Mouse (Mus musculus): ENCODE data around the gene Plk3.
"Not testable (repeated sequence)": the region's sequence is repeated elsewhere in the genome, so short reads cannot be mapped to it uniquely, and the experiment has no call there.

Plk3 gene

DNA sequence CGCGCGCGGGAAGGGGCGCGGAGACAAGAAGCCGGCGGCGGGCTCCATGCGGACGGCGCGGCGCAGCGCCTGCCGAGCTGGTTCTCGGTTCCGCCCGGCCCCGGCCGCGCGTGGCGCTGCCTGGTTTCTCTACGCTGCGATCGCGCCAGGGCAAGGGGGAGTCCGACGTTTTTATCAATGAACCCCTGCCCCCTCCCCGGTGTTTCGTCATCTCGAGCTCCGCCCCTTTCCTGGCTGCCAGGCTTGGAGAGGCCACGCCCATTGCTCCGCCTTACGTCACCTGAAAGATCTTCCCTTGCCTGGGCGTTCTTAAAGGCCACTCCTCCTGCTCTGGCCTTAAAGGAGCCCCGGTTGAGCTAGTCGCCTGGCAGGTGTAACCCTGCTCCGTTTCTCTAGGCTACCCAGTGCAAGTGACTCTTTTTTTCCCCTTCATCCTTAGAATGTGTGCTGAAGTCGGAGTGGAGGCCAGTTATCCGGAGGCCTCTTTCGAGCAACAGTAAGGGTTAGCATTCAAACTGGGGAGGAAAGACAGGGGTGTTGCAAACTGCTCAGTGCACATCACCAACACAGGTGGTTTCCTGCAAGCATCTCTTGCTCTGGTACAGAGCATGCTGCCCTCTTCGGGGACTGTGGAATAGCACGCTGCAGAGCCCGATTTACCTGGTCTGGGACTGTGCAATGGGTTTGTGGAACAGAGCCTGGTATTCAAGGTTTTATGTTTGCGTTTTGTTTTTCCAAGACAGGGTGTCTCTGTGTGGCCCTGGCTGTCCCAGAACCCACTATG, at the start of gene Plk3:
TSS of gene Plk3 (minus strand) at position 147 of the 784 bp plus-strand sequence.
- DNase-seq = peak; percentile 98

DNA sequence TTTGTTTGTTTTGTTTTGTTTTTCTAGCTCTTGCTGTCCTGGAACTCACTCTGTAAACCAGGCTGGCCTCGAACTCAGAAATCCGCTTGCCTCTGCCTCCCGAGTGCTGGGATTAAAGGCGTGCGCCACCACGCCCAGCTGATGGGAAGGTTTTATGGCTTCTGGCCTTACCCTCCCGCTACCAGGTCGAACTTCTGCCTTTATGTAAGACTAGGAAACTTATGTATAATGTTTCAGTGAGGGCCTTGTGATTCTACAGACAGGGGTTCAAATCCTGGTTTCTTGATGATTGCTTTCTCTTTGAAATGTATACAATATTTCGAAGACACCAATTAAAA, 49.0 kb upstream of the Plk3 start:
- DNase-seq = not testable (repeated sequence)

DNA sequence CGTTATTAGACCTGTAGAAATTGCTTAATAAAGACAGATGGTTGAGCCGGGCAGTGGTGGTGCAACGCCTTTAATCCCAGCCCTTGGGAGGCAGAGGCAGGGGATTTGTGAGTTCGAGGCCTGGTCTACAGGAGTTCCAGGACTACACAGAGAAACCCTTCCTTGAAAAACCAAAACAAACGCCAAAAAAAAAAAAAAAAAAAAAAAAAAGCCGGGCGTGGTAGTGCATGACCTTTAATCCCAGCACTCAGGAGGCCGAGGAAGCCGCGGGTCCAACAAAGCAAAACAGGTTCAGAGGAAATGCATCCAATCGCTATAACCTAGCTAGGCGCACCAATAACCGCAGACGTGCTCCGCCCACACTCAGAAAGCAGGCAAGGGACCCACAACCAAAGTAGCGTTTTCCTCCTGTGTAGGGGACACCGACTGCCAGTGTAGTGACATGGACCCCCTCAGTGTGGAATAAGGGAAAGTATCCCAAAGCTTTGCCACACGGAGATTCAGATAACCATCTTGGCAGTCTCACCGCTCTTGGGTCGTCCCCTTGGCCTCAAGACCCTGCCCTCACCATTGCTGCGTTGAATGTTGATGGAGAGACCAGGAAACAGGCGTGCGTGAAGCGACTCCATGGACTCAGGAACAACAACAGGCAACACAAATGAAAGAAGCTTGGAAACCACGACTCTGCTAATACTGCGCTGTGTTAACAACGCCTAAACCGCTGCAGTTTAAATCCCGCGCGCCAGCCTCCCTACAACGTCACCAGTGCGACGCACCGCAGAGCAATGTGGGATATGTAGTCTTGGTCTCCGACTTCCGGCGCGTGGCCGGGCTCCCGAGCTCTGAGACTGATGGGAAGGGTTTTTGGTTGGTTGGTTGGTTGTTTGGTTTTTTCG, 48.3 kb upstream of the Plk3 start, which contains the start of gene Kif2c:
TSS of gene Kif2c (minus strand) at position 777 of the 896 bp plus-strand sequence.
- peak; percentile 88 for DNase-seq

DNA sequence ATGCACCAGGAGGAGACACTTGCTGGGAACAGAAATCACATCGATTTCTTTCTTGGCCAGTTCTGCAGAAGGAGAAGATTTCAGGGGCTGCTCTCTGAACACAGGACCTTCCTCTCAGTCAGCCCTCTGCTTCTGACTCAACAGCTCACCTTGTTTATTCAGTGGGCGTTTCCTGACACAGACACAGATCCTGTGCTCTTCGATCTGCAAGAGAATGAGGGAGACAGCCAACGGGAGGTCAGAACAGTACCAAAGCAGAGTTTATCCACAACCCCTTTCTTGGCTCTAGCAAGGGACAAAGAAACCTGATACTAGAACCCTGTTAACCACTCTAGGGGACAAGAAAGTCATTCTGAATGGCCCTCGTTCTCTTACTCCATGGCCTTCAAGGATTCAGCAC, 36.2 kb upstream of the Plk3 start:
- DNase-seq = no peak

DNA sequence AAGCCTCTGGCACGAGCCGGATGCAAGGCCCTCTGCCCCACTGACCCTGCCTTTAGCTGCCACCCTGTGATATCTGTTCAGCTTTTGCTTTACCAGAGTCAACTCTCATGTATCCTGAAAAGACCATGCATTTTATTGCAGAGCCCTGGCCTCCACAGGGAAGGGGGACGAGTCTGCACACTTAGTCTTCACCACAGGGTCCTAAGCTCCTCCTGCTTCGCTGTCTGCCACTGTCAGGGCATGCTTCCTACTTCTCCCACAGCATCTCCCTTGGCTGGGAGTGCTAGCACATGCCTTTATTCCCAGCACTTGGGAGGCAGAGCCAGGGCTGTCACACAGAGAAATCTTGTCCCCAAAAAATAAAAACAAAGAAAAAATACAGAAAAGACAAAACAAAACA, 27.4 kb upstream of the Plk3 start:
- no peak for DNase-seq

DNA sequence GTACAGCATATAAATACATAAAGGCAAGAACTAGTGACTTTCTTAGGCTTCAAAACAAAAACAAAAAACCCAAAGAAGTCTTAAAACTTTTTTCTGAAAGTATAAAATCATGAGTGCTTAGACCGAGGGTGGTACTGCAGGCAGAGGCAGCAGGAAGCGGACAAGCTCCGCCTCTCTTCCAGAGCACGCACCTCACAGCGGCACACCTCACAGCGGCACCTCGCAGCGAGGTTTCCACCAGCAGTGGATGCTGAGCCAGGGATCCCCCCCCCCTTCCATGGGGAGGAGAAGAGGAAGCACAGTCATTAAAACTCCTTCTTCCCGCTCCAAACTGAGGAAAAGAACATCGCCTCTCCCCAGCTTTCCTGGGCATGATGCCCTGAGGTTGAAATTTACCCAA, 25.9 kb upstream of the Plk3 start:
- no peak for DNase-seq

DNA sequence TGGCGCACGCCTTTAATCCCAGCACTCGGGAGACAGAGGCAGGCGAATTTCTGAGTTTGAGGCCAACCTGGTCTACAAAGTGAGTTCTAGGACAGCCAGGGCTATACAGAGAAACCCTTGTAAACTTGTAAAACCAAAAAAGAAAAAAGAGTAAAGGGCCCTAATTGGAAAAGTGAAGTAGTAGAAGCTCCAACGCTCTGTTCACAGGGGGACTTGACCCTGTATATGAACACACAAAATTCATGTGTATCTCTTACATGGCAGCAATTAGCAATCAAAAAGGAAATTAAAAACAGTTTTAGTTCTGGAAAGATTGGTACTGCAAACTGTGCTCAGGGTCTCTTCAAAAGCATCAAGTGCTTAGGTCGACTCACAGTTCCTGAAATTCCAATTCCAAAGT, 22.6 kb upstream of the Plk3 start:
- DNase-seq = no peak

DNA sequence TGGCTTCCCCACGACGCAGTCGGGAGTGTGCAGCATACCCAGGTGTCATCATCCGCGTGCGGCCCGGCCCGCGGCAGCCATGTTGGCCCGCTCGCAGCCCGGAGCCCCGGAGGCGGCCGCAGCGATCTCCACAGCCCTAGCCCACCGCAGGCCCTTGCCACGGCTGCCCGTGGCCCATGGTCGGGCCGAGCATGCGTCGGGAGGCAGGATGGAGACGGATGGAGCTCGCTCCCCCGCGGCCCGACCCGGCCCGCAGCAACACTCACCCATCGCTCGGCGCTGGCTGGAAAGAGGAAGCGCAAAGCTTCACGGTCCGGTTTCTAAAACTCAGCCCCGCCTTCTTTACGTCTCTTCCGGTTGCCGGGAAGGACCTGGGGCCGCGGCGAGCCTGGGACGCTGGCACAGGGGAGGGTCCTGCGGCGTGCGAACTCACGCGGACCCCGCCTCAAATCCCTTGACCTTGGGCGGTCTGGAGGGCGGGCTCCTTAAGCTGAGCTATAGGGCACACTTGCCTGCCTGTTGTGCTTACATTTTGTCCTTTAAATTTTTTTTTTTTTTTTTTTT, 22.1 kb upstream of the Plk3 start, which contains the start of gene Rps8:
TSS of gene Rps8 (minus strand) at position 452 of the 564 bp plus-strand sequence.
- DNase-seq = peak; percentile 89

DNA sequence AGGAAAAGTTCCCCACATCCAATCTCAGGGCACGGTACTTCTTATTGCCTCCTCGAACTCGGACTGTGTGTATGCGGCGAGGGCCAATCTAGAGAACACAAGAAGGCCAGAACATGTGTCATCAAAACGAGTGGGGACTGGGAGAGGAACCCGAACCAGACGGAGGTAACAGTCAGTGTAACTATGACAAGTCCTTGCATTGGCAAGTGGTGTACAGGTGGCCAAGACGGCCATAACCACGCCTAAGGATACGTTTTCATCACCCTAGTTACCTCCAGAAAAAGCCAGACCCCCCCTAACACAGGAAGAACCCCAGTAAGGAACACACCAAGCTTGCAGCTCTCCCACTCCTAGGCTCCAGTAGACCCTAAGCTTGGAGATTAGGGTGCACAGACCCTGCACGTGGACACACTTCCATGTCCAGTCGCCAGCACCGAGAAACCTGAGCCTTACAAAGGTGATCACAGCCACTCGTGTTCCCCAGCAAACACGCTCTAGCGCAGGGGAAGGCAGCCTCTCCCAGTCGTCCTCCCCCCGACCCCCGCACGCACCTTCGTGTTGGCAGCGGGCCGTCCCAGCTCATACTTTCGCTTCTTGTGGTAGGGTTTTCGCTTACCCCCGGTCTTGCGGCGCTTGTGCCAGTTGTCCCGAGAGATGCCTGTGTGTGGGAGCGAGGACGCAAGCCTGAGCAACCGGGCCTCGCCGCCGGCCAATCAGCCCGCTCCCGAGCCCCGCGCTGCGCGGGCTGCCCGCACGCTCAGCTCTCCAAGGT, 21.4 kb upstream of the Plk3 start:
- DNase-seq = peak; percentile 28

DNA sequence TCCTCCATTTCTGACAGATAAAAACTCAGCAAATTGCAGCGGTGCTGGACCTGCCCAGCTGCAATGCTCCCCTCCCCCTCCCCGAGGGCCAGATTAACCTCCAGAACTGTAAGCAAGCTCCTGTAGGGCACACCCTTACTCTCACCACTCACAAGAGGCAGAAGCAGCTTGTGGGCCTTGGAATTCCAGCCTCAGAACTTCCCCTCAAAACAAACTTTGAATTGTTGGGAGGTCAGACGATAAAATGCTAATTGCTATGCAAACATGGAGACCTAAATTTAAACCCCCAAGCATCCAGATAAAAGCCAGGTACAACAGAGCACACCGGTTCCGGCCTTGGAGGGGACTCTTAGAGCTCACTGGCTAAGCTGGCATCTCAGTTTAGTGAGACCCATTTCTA, 19.0 kb upstream of the Plk3 start:
- DNase-seq = no peak

DNA sequence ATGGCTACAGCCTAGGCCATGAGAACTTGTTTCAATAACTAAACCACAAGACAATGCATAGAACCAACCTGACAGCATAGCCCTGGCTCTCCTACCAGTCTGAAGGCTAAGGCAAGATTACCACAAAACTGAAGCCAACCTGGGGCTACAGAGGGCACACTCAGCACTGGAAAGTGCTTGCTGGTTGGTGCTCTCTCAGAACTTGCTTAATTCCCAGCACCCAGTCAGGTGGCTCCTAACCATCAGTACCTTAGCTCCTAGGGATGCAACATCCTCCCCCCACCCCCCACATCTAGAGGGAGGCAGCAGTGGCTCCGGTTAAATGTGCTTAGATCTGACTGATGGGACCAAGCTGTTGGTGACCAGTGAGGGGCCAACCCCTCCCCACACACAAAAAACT, 17.7 kb upstream of the Plk3 start:
- no peak for DNase-seq

DNA sequence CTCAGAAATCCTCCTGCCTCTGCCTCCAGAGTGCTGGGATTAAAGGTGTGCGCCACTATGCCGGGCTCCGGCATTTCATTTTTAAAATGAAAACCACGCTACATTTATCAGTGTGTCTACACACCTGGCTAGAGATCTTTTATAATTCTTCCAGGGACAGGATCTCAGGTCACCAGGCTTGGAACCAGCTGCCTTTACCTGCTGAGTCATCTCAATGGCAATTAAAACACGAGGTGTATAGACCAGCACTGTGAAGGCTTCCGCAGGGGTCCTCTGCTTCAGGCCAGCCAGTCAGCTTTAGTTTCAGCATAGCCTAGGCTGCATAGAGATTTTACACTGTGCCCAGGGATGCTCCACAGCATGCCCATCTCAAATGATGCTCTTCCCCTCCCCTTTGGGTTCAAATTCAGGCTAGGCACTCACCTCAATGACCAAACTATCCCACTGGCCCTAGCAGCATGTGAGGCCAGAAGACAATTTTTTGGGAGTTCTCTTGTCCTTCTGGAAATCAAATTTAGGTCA, 16.5 kb upstream of the Plk3 start:
- DNase-seq = no peak

DNA sequence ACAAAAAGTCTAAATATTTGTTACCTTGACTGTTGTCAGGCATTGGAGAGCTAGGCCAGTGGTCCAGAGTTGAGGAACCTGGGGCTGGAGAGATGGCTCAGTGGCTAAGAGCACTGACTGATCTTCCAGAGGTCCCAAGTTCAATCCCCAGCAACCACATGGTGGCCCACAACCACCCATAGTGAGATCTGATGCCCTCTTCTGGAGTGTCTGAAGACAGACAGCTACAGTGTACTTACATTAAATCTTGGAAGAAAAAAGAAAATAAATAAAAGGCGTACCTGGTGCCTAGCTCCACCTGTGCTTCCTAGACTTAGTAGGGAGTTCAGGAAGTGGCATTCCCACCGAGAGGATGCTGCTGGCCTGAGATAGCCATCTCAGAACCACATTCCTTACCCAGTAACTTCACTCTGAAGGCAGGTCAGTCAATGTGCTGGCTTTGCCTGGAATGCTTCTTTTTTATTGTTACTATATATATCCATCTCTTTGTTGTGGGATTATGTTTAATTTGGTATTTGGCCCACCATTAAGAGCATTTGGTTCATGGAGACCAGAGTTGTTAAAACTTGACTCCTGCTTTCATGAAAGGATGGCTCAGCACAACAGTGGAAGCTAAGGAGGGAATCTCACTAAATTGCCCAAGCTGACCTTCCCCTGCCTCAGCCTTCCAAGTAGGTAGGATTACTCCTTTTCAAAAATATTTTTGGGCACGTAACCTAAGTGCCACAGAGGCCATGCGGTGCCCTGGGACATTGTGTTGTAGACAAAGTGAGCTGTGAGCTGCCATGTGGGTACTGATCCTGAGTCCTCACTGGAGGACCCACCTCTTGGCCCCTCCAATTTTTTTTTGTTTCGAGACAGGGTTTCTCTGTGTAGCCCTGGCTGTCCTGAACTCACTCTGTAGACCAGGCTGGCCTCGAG, 15.8 kb upstream of the Plk3 start:
- no peak for DNase-seq

DNA sequence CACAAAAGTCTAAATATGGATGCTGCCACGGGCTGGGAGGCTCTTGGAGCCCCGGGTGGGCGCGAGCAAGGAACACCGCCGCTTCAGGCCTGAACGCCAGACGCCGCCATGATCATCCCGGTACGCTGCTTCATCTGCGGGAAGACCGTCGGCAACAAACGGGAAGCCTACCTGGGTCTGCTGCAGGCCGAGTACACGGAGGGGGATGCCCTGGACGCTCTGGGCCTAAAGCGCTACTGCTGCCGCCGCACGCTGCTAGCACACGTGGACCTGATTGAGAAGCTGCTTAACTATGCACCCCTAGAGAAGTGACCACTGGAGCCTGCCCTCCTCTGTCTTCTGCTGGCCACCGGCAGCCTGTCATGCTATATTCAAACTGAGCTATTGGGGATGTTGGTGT, 15.1 kb upstream of the Plk3 start:
- DNase-seq = no peak

DNA sequence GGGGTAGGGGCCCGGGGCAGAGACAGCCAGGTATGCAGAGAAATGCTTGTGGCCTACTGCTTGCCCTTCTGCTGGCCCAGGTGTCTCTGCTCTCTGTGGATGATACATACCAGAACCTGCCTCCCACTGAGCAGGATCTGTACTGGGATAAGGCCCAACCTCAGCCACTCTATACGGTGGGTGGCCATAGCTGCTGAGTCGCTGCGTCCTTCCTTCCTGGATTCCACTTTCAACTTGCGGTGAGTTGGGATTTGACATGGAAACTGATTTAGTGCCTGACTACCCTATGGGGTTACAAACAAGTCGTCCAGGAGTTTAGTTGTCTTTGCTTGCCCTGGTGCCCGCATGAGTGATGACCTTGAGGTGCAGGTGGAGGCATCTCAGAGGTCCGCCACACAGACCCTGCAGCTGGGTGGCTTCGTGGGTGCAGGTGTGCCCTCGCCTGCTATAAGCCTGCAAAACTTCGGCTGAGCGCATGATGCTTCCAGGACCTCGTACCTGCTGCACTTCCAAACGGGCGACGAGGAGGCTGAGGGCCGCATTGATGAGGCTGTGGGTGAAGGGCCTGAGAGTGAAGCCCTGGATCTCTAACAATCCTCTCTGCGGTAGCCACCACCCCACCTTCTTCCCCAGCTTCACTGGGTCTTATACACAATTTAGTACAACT, 14.4 kb upstream of the Plk3 start:
- DNase-seq = no peak

DNA sequence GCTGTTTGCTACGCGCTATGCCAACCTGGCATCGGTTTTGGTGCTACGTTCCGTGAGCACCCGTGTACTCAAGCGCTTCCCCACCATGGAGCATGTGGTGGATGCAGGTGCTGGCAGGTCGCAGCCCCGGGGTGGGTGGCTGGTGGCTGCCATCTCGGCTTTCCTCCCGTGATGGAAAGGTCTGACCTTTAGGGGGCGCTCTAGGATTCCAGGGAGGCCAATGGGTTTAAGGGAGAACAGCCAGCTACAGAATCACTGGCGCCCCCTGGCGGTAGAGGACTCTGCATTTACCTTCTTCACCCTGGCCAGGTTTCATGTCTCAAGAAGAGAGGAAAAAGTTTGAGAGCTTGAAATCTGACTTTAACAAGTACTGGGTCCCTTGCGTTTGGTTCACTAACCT, 12.4 kb upstream of the Plk3 start:
- peak; percentile 84 for DNase-seq

DNA sequence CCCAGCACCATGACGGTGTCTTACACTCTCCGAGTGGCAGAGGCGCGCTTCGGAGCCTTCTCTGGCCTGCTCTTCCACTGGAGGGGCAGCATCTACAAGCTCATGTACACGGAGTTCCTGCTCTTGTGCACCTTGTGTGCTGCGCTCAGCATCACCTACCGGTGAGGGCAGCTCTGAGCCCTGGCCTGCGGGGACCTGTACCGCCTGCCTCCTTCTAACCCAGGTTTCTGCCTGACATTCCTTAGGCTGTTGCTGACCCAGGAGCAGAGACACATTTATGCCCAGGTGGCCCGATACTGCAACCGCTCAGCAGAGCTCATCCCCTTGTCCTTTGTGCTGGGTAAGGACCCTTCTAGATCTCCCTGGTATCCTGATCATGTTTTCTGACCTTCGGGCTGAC, 11.5 kb upstream of the Plk3 start:
- DNase-seq = no peak

DNA sequence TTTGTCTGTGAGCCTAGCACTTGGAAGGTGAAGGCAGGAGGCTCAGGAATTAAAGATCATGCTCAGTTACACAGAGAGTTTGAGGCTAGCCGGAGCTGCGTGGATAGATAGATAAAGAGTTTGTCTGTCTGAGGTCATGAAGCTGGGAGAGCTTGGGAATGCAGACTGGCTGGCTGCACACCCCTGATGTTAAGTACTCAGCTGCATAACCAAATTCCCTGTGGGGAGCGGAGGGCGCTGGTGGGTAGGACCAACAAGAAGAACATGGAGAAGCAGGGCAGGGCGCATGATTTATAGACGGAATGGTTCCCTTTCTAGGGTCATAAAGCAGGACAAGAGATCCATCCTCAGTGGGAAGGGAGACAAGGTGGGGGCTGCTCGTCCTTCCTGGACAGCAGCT, 9.3 kb upstream of the Plk3 start:
- no peak for DNase-seq

DNA sequence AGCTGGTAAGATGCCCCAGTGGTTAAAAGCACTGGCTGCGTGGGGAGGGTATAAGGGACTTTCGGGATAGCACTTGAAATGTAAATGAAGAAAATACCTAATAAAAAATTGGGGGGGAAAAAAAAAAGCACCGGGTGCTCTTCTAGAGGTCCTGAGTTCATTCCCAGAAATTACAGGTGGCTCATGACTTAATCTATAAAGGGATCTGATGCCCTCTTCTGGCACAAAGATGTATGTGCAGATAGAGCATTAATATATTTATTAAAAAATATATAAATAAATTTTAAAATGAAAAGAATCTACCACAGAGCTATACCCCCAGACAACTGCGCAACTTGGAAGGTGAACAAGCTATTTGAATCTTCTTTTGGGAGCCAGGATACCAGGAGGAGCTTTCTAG, 6.8 kb upstream of the Plk3 start:
- no peak for DNase-seq

DNA sequence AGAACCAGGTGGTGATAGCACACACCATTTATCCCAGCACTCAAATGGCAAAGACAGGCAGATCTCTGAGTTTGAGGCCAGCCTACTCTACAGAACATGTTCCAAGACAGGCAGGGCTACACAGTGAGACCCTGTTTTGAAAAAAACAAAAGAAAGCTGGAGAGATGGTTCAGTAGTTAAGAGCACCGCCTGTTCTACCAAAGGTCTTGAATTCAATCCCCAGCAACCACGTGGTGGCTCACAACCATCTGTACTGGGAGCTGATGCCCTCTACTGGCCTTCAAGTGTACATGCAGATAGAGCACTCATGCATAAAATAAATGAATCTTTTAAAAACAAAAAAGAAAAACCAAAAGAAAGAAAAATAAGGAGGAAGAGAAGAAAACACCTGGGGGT, 5.5 kb upstream of the Plk3 start:
- DNase-seq = no peak

All from cerebellum, adult 9-11 months (tissue).